Mouse (Mus musculus) left cerebral cortex, postnatal 36 days (tissue): ENCODE results near the gene Cyp4f17. TPM values are rescaled to one million over a fixed set of nuclear protein-coding genes. Genes with fewer than 3 reads are reported as not detected.

Experiments used
- total RNA-seq, 2 experiments: library from RNA; stranded (reverse); gene quantifications; 2 replicates each; pipeline ENCODE4 v1.2.3; 2021

Cyp4f17 gene
- total RNA-seq, 2 experiments from 2014 or later: 3.0 to 4.4 TPM

Other genes starting within 250 kb of the Cyp4f17 start
- gene Brd4, start 221.3 kb upstream of the Cyp4f17 start, total RNA-seq: 100 to 1,000 TPM; 103 to 147 TPM
- gene Akap8, start 184.8 kb upstream of the Cyp4f17 start, total RNA-seq: 100 to 1,000 TPM in 1 of 2 experiments, 10 to 100 TPM in 1; 64.3 to 120 TPM
- 100 to 1,000 TPM; 155 to 294 TPM for gene Akap8l, start 155.4 kb upstream of the Cyp4f17 start, total RNA-seq
- gene Wiz, start 116.6 kb upstream of the Cyp4f17 start, total RNA-seq: 10 to 100 TPM; 52.3 to 53.2 TPM
- gene Rasal3, start 102.5 kb upstream of the Cyp4f17 start, total RNA-seq: 1 to 10 TPM; 2.6 to 3.4 TPM
- not detected for gene Pglyrp2, start 81.9 kb upstream of the Cyp4f17 start, total RNA-seq
- not detected for gene Cyp4f39, start 53.3 kb upstream of the Cyp4f17 start, total RNA-seq
- 1 to 10 TPM; 4.4 to 4.6 TPM for gene Cyp4f16, start 30.5 kb downstream of the Cyp4f17 start, total RNA-seq
- gene Cyp4f37, start 115.3 kb downstream of the Cyp4f17 start, total RNA-seq: not detected
- not detected for gene Cyp4f40, start 152.8 kb downstream of the Cyp4f17 start, total RNA-seq
- gene Cyp4f15, start 179.6 kb downstream of the Cyp4f17 start, total RNA-seq: 10 to 100 TPM; 18.3 to 19.3 TPM